Comparison of ENCODE assay signal across 7 mouse cellular contexts in the genomic region with DNA sequence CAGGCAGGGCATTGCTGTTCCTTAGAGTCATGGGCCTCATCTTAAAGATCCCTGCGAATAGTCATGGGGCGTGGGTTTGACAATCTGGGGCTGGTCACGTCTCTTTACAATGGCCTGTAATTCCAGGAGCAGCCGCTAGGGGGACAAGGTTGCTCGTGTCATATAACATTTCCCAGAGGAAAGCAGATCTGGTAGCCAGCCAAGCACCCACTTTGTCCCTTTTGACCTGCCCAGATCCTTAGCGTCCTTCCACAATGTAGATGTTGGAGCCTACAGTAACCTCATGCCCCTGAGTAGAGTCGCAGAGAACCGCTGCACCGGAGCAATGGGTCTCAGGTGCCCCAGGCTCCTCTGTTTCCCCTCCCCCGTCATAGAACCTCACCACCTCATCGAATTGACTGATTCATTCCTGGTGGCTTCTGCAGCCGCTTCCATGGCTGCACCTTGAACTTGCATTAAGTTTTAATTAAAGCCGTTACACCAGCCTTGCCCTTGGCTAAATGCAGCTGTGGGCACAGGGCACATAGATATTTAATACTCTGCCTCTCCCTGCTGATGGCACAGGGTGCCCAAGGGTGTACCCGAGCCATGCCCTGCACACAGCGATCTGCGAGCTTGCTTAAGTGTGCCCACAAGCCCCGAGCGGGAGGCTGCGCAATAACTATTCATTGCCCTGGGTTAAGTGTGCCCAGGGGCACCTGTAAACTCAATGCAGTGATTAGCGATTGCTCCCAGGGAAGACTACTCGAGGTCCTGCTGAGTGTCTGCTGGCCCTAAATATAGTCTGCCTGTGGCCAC. TPM values are rescaled to one million over a fixed set of nuclear protein-coding genes. Genes with fewer than 3 reads are reported as not detected.
DNase-seq lines count a peak whose midpoint lies in the region; ATAC-seq and TF ChIP-seq lines count a peak whose summit lies in the region.

No protein-coding gene starts in this region.

- WGBS in cerebellum, adult 2 months: 36% methylated on average over 21 of the region's 21 CpGs
- WGBS in forebrain, postnatal 0 days: 36% methylated on average over 21 of the region's 21 CpGs
- 30% methylated on average over 21 of the region's 21 CpGs for WGBS in hindbrain, embryonic 13.5 days

- 0 out of 2 replicates have a peak, but pooled peaks have one; percentile 8 for ATAC-seq in forebrain, postnatal 0 days
- peak; percentile 64 for ATAC-seq in hindbrain, embryonic 13.5 days (ENCODE audit: low FRiP score)

- DNase-seq in ZHBTc4 (ENCODE audit: low read depth, low spot score): peak; percentile 85
- peak; percentile 50 to 70 for DNase-seq in cerebellum, adult 2 months
- DNase-seq in forebrain, postnatal 0 days: peak; percentile 73
- DNase-seq in layer of hippocampus, postnatal 14 days (ENCODE audit: low spot score in 2 of 2): peak; percentile 41 to 59
- DNase-seq in lung, postnatal 36 days: peak; percentile 91
- DNase-seq in right cerebral cortex, adult 2 months (ENCODE audit: low spot score in 2 of 2): peak; percentile 69 to 70

- no peaks in the 10 kb centered on the region for H3K4me1 ChIP-seq in cerebellum, adult 2 months (ENCODE audit: control insufficient read depth, insufficient read depth, low read length)
- no peaks in the 10 kb centered on the region for H3K4me1 ChIP-seq in forebrain, postnatal 0 days (ENCODE audit: insufficient read depth)
- peaks cover 27% of the 10 kb centered on the region for H3K4me1 ChIP-seq in hindbrain, embryonic 13.5 days (replicated peaks)

- H3K36me3 ChIP-seq in forebrain, postnatal 0 days (ENCODE audit: insufficient read depth): no peaks in the 10 kb centered on the region
- H3K36me3 ChIP-seq in hindbrain, embryonic 13.5 days: no peaks in the 10 kb centered on the region

- no peak overlapping the region for H3K27ac ChIP-seq in cerebellum, adult 2 months (ENCODE audit: insufficient read depth, low read length)
- H3K27ac ChIP-seq in forebrain, postnatal 0 days (ENCODE audit: low read depth, low read length): no peak overlapping the region
- no peak overlapping the region for H3K27ac ChIP-seq in hindbrain, embryonic 13.5 days

- no peaks in the 10 kb centered on the region for H3K9me3 ChIP-seq in forebrain, postnatal 0 days (ENCODE audit: low read length)
- H3K9me3 ChIP-seq in hindbrain, embryonic 13.5 days: no peaks in the 10 kb centered on the region

- H3K27me3 ChIP-seq in cerebellum, adult 2 months (ENCODE audit: control insufficient read depth, insufficient read depth, low read length): no peaks in the 10 kb centered on the region
- no peaks in the 10 kb centered on the region for H3K27me3 ChIP-seq in forebrain, postnatal 0 days (ENCODE audit: insufficient read depth, low read length)
- H3K27me3 ChIP-seq in hindbrain, embryonic 13.5 days: peaks cover 14% of the 10 kb centered on the region

- H3K4me3 ChIP-seq in cerebellum, adult 2 months (replicated peaks; ENCODE audit: insufficient read depth, low read depth, low read length): peak overlapping the region; percentile 36
- no peak overlapping the region for H3K4me3 ChIP-seq in forebrain, postnatal 0 days (ENCODE audit: low read depth, low read length)
- H3K4me3 ChIP-seq in hindbrain, embryonic 13.5 days: no peak overlapping the region

- H3K4me2 ChIP-seq in forebrain, postnatal 0 days (ENCODE audit: low read depth): 0 out of 2 replicates have a peak overlapping the region, but pooled peaks have one; percentile 13
- H3K4me2 ChIP-seq in hindbrain, embryonic 13.5 days: peak overlapping the region; percentile 27

- no peak overlapping the region for H3K9ac ChIP-seq in forebrain, postnatal 0 days
- 0 out of 2 replicates have a peak overlapping the region, but pooled peaks have one; percentile 40 for H3K9ac ChIP-seq in hindbrain, embryonic 13.5 days

- peak; percentile 78 for TF ChIP-seq CTCF in cerebellum, adult 2 months (IDR thresholded peaks at IDR 0.05; ENCODE audit: borderline replicate concordance, insufficient read depth, low read depth, low read length)
- peak; percentile 85 for TF ChIP-seq CTCF in forebrain, postnatal 0 days (IDR thresholded peaks at IDR 0.05; ENCODE audit: low read depth)

- no peak for TF ChIP-seq POLR2A in cerebellum, adult 2 months (IDR thresholded peaks at IDR 0.05; ENCODE audit: borderline replicate concordance, insufficient read depth, low read length)

RNA-seq across cellular contexts. Expression of gene Gm572, which starts 19.2 kb away (rescaled TPM):
- 0.10 and 0.11 TPM in 2 replicates for polyA plus RNA-seq in cerebellum, adult 2 months (2012; rRNA removed)
- total RNA-seq in forebrain, postnatal 0 days (2014; rRNA removed): not detected in 2 replicates
- not detected in 2 replicates for polyA plus RNA-seq in forebrain, postnatal 0 days (2015; fragmentation: Nextera tagmentation; extraction: Ambion mirVana)
- not detected in 2 replicates for polyA plus RNA-seq in hindbrain, embryonic 13.5 days (2015; fragmentation: Nextera tagmentation; extraction: Ambion mirVana)
- total RNA-seq in layer of hippocampus, postnatal 14 days (2021): not detected

RNA-seq across cellular contexts. Expression of gene Tardbp, which starts 35.5 kb away (rescaled TPM):
- 276 and 338 TPM in 2 replicates for polyA plus RNA-seq in cerebellum, adult 2 months (2012; rRNA removed)
- 107 and 159 TPM in 2 replicates for total RNA-seq in forebrain, postnatal 0 days (2014; rRNA removed)
- 101 and 104 TPM in 2 replicates for polyA plus RNA-seq in forebrain, postnatal 0 days (2015; fragmentation: Nextera tagmentation; extraction: Ambion mirVana)
- 238 and 243 TPM in 2 replicates for polyA plus RNA-seq in hindbrain, embryonic 13.5 days (2015; fragmentation: Nextera tagmentation; extraction: Ambion mirVana)
- total RNA-seq in layer of hippocampus, postnatal 14 days (2021): 100 to 1,000 TPM; 199 to 208 TPM
